22 mouse cellular contexts compared by ENCODE assay signal in genomic region chr5:95854030-95854429, GRCm38 (mm10).
DNase-seq lines count a peak whose midpoint lies in the region; ATAC-seq and TF ChIP-seq lines count a peak whose summit lies in the region.
"Had no signal": no experiment of that assay in that cellular context is flagged by ENCODE, and none has a peak within 500 bp of the region (broad histone marks: within the 10 kb centered on the region; RNA-seq: fewer than 3 reads in every experiment).

No protein-coding gene starts in this region.

- intact Hi-C loops in heart, postnatal 14 days (cut with DNase I) = no loop called here

- no peak overlapping the region for H3K4me2 ChIP-seq in intestine, embryonic 15.5 days (replicated peaks)
- H3K4me2 ChIP-seq in intestine, embryonic 16.5 days (ENCODE audit: low read depth, low read length) = no peak overlapping the region
- H3K4me2 ChIP-seq in intestine, postnatal 0 days (replicated peaks; ENCODE audit: low read depth) = 0 out of 2 replicates have a peak overlapping the region, but pooled peaks have one; percentile 4
- no peak overlapping the region for H3K4me2 ChIP-seq in hindbrain, postnatal 0 days (ENCODE audit: low read depth, low read length)

- TF ChIP-seq POLR2A in small intestine, adult 2 months (IDR thresholded peaks at IDR 0.05; ENCODE audit: low read depth, low read length) = no peak

- no peaks in the 10 kb centered on the region for H3K27me3 ChIP-seq in intestine, embryonic 15.5 days (replicated peaks)
- no peaks in the 10 kb centered on the region for H3K27me3 ChIP-seq in intestine, embryonic 16.5 days (replicated peaks; ENCODE audit: control insufficient read depth, insufficient read depth, low read length)
- H3K27me3 ChIP-seq in intestine, postnatal 0 days (replicated peaks; ENCODE audit: control insufficient read depth, insufficient read depth, low read length) = no peaks in the 10 kb centered on the region
- no peaks in the 10 kb centered on the region for H3K27me3 ChIP-seq in small intestine, adult 2 months (ENCODE audit: control insufficient read depth, insufficient read depth, low read length)
- H3K27me3 ChIP-seq in hindbrain, postnatal 0 days (ENCODE audit: insufficient read depth, low read length) = no peaks in the 10 kb centered on the region
- H3K27me3 ChIP-seq: CH12.LX had no signal

- no peaks in the 10 kb centered on the region for H3K36me3 ChIP-seq in intestine, embryonic 15.5 days
- no peaks in the 10 kb centered on the region for H3K36me3 ChIP-seq in intestine, embryonic 16.5 days (ENCODE audit: control insufficient read depth, insufficient read depth, low read length)
- no peaks in the 10 kb centered on the region for H3K36me3 ChIP-seq in intestine, postnatal 0 days (ENCODE audit: control insufficient read depth, insufficient read depth)
- H3K36me3 ChIP-seq in small intestine, adult 2 months (ENCODE audit: control insufficient read depth, insufficient read depth, low read length) = no peaks in the 10 kb centered on the region
- no peaks in the 10 kb centered on the region for H3K36me3 ChIP-seq in hindbrain, postnatal 0 days (ENCODE audit: insufficient read depth, low read length)
- H3K36me3 ChIP-seq: G1E had no signal

- H3K27ac ChIP-seq in intestine, embryonic 15.5 days = no peak overlapping the region
- H3K27ac ChIP-seq in intestine, embryonic 16.5 days (ENCODE audit: low read length) = no peak overlapping the region
- no peak overlapping the region for H3K27ac ChIP-seq in intestine, postnatal 0 days (ENCODE audit: low read depth, low read length)
- H3K27ac ChIP-seq in small intestine, adult 2 months (ENCODE audit: insufficient read depth, low read depth, low read length) = peak overlapping the region; percentile 41; the same call in 1 of the 2 replicates
- no peak overlapping the region for H3K27ac ChIP-seq in hindbrain, postnatal 0 days

- peak; percentile 65 for ATAC-seq in intestine, embryonic 15.5 days
- peak; percentile 67 for ATAC-seq in intestine, embryonic 16.5 days
- ATAC-seq in intestine, postnatal 0 days = peak; percentile 45; the same call in 1 of the 2 replicates
- no peak for ATAC-seq in hindbrain, postnatal 0 days
- ATAC-seq: activated CD4-positive, CD25-positive, alpha-beta regulatory T cell, adult 4 months; CD4-positive, CD25-positive, alpha-beta regulatory T cell, adult 4 months; Patski had no signal

- 75% methylated on average over 3 of the region's 3 CpGs for WGBS in intestine, embryonic 15.5 days
- 77% methylated on average over 3 of the region's 3 CpGs for WGBS in intestine, embryonic 16.5 days
- WGBS in intestine, postnatal 0 days = 66% methylated on average over 3 of the region's 3 CpGs
- WGBS in small intestine, adult 2 months = 40% methylated on average over 3 of the region's 3 CpGs
- 86% methylated on average over 3 of the region's 3 CpGs for WGBS in hindbrain, postnatal 0 days

- no peak overlapping the region for H3K4me3 ChIP-seq in intestine, embryonic 15.5 days (replicated peaks)
- H3K4me3 ChIP-seq in intestine, embryonic 16.5 days (ENCODE audit: low read length) = no peak overlapping the region
- no peak overlapping the region for H3K4me3 ChIP-seq in intestine, postnatal 0 days (ENCODE audit: low read depth, low read length)
- H3K4me3 ChIP-seq in small intestine, adult 2 months (ENCODE audit: low read depth, low read length) = no peak overlapping the region
- H3K4me3 ChIP-seq in hindbrain, postnatal 0 days (ENCODE audit: low read length) = no peak overlapping the region

- no peak for TF ChIP-seq CTCF in intestine, postnatal 0 days (IDR thresholded peaks at IDR 0.05; ENCODE audit: low read depth)
- no peak for TF ChIP-seq CTCF in small intestine, adult 2 months (IDR thresholded peaks at IDR 0.05; ENCODE audit: extremely low read depth, insufficient read length, insufficient replicate concordance, low read depth, low read length)
- TF ChIP-seq CTCF in hindbrain, postnatal 0 days (IDR thresholded peaks at IDR 0.05; ENCODE audit: low read depth) = no peak

- H3K9me3 ChIP-seq in intestine, embryonic 15.5 days = no peaks in the 10 kb centered on the region
- no peaks in the 10 kb centered on the region for H3K9me3 ChIP-seq in intestine, embryonic 16.5 days (ENCODE audit: control insufficient read depth, low read length)
- no peaks in the 10 kb centered on the region for H3K9me3 ChIP-seq in intestine, postnatal 0 days (ENCODE audit: control insufficient read depth)
- H3K9me3 ChIP-seq in hindbrain, postnatal 0 days (ENCODE audit: low read length) = no peaks in the 10 kb centered on the region

- H3K9ac ChIP-seq in intestine, embryonic 15.5 days = no peak overlapping the region
- no peak overlapping the region for H3K9ac ChIP-seq in intestine, embryonic 16.5 days (ENCODE audit: low read depth, low read length)
- H3K9ac ChIP-seq in intestine, postnatal 0 days (ENCODE audit: low read depth, low read length) = no peak overlapping the region
- no peak overlapping the region for H3K9ac ChIP-seq in hindbrain, postnatal 0 days (replicated peaks; ENCODE audit: low read length)

- no peaks in the 10 kb centered on the region for H3K4me1 ChIP-seq in intestine, embryonic 15.5 days (replicated peaks)
- no peaks in the 10 kb centered on the region for H3K4me1 ChIP-seq in intestine, embryonic 16.5 days (ENCODE audit: control insufficient read depth, insufficient read depth, low read length)
- H3K4me1 ChIP-seq in intestine, postnatal 0 days (replicated peaks; ENCODE audit: control insufficient read depth, insufficient read depth, low read length) = no peaks in the 10 kb centered on the region
- H3K4me1 ChIP-seq in small intestine, adult 2 months (ENCODE audit: control insufficient read depth, insufficient read depth, insufficient read length, low read length) = peaks cover 3% of the 10 kb centered on the region; the same call in 1 of the 2 replicates
- H3K4me1 ChIP-seq in hindbrain, postnatal 0 days (ENCODE audit: insufficient read depth, low read length) = no peaks in the 10 kb centered on the region

- DNase-seq in ovary, adult 18-20 months (ENCODE audit: low spot score) = no peak
- no peak for DNase-seq in gastrocnemius, adult 18-20 months (ENCODE audit: low spot score)
- no peak for DNase-seq in heart, postnatal 14 days
- no peak for DNase-seq in hindbrain, postnatal 0 days (ENCODE audit: low spot score)
- DNase-seq: adrenal gland, adult 2 months; adrenal gland, adult 8-10 months; adrenal gland, postnatal 10 days; adrenal gland, postnatal 14 days; adrenal gland, postnatal 25 days; adrenal gland, postnatal 36 days; B cell, adult 2 months; cerebellum, adult 11 months; cerebellum, adult 11-12 months had no signal
